Mouse (Mus musculus): ENCODE results near the gene Grhpr.
"Not testable (repeated sequence)": the region's sequence is repeated elsewhere in the genome, so short reads cannot be mapped to it uniquely, and the experiment has no call there.

- TF ChIP-seq CTCF (IDR thresholded peaks at IDR 0.05; ENCODE audit: low read depth, low read length); POLR2A (IDR thresholded peaks at IDR 0.05; ENCODE audit: borderline replicate concordance, low read depth, low read length): not testable (repeated sequence)
Observed at GRCm38 (mm10) chr4:44993179-44993578, 12.0 kb downstream of the Grhpr start.

Measured in bone marrow macrophage, adult 2 months (primary cell).